Mouse (Mus musculus) small intestine, adult 10 weeks (tissue): ENCODE results near the gene Celf2. TPM values are rescaled to one million over a fixed set of nuclear protein-coding genes. Genes with fewer than 3 reads are reported as not detected.

Experiments
- polyA plus RNA-seq: library from polyadenylated mRNA; stranded (reverse); fragments of 350-450 nt; fragmentation: Illumina TruSeq; extraction: RNeasy Lipid Tissue Mini Kit (QIAGEN cat#74804); gene quantifications from one replicate; pipeline ENCODE4 v1.2.3, GENCODE M21; 2014; ENCODE audit warnings: low replicate concordance

The Celf2 gene
- polyA plus RNA-seq, result 14.1 TPM

DNA sequence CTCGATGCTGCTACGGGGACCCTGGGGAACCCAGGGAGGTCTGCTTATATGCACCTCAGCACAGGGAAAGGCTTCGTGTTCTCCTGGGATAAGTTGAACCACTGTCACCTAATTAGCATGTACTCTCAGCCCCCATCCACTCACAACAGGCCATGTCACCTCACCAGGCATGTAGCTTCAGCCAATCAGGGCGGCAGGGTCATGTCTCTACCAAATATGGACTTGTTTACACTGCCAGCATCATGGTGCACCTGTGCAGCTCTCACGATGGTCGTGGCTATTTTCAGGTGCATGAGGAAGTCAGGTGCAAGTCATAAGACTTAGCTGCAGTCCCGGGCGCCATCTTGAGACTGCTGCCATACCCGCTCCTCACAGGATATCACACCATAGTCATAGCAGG is at the start of gene Celf2:
Gene Celf2 (minus strand): TSS at position 101 of the 400 bp plus-strand sequence.

